Mouse (Mus musculus) heart, postnatal 0 days (tissue): Measurements from ENCODE around the gene Tfpi. TPM values are rescaled to one million over a fixed set of nuclear protein-coding genes. Genes with fewer than 3 reads are reported as not detected.

ENCODE experiments used
- ATAC-seq: fragments of 200-750 bp; cut with Nextera tagmentation; 2 replicates; pipeline ENCODE4 v1.8.0; 2017; ENCODE audit warnings: low read depth, moderate number of reproducible peaks, moderate library complexity; ENCODE audit not compliant: insufficient read depth
- DNase-seq: peaks from one replicate; pipeline ENCODE4 v3.0.0-alpha.2; 2016; ENCODE audit warnings: low spot score
- H3K27ac ChIP-seq: fragments of 300-500 bp; sonication (generic); 2 replicates; pipeline ENCODE4 v1.5.1; 2014; ENCODE audit warnings: low read depth, mild to moderate bottlenecking
- H3K27me3 ChIP-seq: fragments of 300-500 bp; sonication (generic); 2 replicates; pipeline ENCODE4 v1.6.1; 2014; ENCODE audit warnings: low read length, mixed read lengths; ENCODE audit not compliant: control insufficient read depth, insufficient read depth
- H3K36me3 ChIP-seq: fragments of 300-500 bp; sonication (generic); replicated peaks from 2 replicates; pipeline ENCODE4 v1.6.1; 2014; ENCODE audit warnings: low read length, mixed read lengths; ENCODE audit not compliant: control insufficient read depth, insufficient read depth
- H3K4me1 ChIP-seq: fragments of 300-500 bp; sonication (generic); 2 replicates; pipeline ENCODE4 v1.6.1; 2014; ENCODE audit warnings: antibody characterized with exemption; ENCODE audit not compliant: control insufficient read depth, insufficient read depth
- H3K4me2 ChIP-seq: fragments of 300-500 bp; sonication (generic); 2 replicates; pipeline ENCODE4 v1.6.1; 2014; ENCODE audit warnings: low read depth, mild to moderate bottlenecking, low read length, moderate library complexity
- H3K4me3 ChIP-seq: fragments of 300-500 bp; sonication (generic); 2 replicates; pipeline ENCODE4 v1.5.1; 2014; ENCODE audit warnings: low read depth, low read length
- H3K9ac ChIP-seq: fragments of 300-500 bp; sonication (generic); replicated peaks from 2 replicates; pipeline ENCODE4 v1.6.1; 2014; ENCODE audit warnings: low read depth, low read length, mixed read lengths
- H3K9me3 ChIP-seq: fragments of 300-500 bp; sonication (generic); replicated peaks from 2 replicates; pipeline ENCODE4 v1.6.1; 2016; ENCODE audit warnings: low read length; ENCODE audit not compliant: control insufficient read depth
- CTCF ChIP-seq: IDR thresholded peaks from 2 replicates; pipeline ENCODE4 v1.5.1; 2016; ENCODE audit warnings: antibody characterized with exemption, control low read depth, low read depth
- EP300 ChIP-seq: IDR thresholded peaks from 2 replicates; pipeline ENCODE4 v1.6.1; 2016; ENCODE audit warnings: antibody characterized with exemption, low read depth
- WGBS: fragments of 180-500 bp; shearing (Covaris S2); extraction: QIAGEN DNeasy Blood & Tissue Kit; methylation state at CpG from one replicate; pipeline ENCODE4 v1.1.7; 2014; 5-methylcytosine and 5-hydroxymethylcytosine counted together
- polyA plus RNA-seq: library from polyadenylated mRNA; unstranded; fragments of >200 nt; fragmentation: Nextera tagmentation; extraction: Ambion mirVana; gene quantifications from 2 replicates; pipeline ENCODE4 v1.2.1, GENCODE M21; 2015
- total RNA-seq: library from RNA; depleted of rRNA; stranded (reverse); fragments of >200 nt; gene quantifications from 2 replicates; pipeline ENCODE4 v1.2.3, GENCODE M21; 2014; ENCODE audit warnings: low replicate concordance

Gene Tfpi
- total and polyA plus RNA-seq, 2 experiments from 2014 or later, result 55.2 to 58.4 TPM

DNA sequence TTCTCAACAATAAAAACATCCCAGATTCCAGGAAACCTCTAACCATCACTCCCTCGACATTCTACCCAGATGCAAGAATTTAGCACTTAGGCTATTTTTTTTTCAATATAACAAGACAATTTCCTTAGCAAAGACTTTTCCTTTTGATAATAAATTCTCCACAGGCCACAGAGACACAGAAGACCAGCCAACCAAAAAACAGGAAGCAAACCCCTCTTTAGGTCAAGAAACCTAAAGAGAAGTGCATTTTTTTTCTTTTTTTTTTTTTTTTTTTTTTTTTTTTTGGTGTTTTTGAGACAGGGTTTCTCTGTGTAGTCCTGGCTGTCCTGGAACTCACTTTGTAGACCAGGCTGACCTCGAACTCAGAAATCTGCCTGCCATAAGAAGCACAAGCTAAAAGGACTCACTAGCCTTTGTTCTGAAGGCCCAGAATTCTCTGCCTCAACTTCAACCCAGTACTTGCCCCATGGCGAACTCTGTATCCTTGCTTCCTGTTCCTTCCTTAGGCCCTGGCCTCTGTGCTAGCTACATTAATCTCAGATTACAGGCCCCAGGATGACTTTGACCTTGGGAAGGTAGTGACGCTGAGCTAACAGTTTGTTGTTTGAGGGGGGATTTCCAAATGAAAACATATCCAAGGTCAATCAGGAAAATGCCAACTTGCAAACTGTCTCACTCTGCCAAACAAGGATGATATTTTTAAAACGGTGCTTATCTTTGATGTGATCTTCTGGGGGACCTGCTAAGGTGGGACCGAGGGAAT, 46.7 kb upstream of the Tfpi start:
- H3K4me3 ChIP-seq, result no peak overlapping the region
- H3K27me3 ChIP-seq, result no peaks in the 10 kb centered on the region
- no peaks in the 10 kb centered on the region for H3K36me3 ChIP-seq
- H3K27ac ChIP-seq, result no peak overlapping the region
- TF ChIP-seq EP300, result no peak
- no peak for TF ChIP-seq CTCF
- DNase-seq (no peak), ATAC-seq (no peak)
- H3K9me3 ChIP-seq, result no peaks in the 10 kb centered on the region
- peaks cover 13% of the 10 kb centered on the region for H3K4me1 ChIP-seq
- no peak overlapping the region for H3K9ac ChIP-seq
- 55% methylated on average over 6 of the region's 6 CpGs for WGBS
- H3K4me2 ChIP-seq, result no peak overlapping the region

DNA sequence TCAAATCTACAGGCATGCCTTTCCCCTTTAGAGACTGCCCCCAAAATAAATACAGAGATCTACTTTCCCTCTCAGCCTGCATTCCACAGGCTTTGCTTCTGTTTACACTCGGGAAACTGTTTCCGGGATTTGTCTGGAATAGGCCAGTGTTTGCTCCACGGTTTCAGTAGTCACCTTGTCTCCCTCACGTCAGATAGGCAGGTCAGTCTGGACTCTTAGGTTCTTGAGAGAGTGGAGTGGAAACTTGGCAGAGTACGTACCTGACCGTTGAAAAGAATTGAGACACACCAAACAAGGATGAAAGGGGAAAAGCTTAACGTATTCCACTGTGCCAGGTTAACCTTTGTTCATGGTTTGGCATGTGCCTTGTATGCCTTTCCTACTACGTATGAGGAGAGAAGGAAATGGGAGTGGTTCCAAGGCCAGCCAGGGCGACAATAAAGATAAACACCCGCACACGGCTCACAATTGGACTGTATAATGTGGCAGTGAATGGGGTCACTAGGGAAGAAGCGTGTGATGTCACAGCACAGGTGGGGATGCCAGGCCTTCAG, 43.0 kb upstream of the Tfpi start:
- TF ChIP-seq EP300 (peak; percentile 63), CTCF (no peak)
- Histone ChIP-seq H3K27me3 (no peaks in the 10 kb centered on the region), H3K9me3 (no peaks in the 10 kb centered on the region; the same call in 1 of the 2 replicates), H3K9ac (peak overlapping the region; percentile 26; the same call in 1 of the 2 replicates), H3K36me3 (no peaks in the 10 kb centered on the region), H3K4me2 (peak overlapping the region; percentile 46), H3K4me3 (0 out of 2 replicates have a peak overlapping the region, but pooled peaks have one; percentile 10), H3K4me1 (peaks cover 13% of the 10 kb centered on the region), H3K27ac (peak overlapping the region; percentile 91)
- 10% methylated on average over 12 of the region's 12 CpGs for WGBS
- ATAC-seq, result peak; percentile 87
- DNase-seq, result peak; percentile 85

DNA sequence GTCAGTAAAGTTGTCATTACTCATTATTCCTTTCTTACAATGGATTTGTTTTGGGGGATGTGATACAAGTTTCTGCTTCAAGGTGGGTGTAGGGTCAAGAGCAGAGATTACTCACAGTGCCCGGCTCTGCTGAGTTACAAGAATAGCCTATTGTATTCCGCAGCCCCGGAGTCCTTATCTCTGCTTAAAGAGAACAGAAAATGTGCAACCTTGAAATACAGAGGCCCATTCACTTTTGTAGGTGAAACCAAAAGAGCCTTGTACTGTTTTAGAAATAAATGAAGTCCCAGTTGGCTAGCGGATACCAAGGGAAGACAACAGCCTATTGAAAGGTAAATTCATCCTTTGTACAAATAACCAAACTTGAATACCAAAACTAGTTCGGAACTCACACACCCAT, 42.2 kb upstream of the Tfpi start:
- DNase-seq (peak; percentile 61), ATAC-seq (peak; percentile 58)
- no peaks in the 10 kb centered on the region; the same call in 1 of the 2 replicates for H3K9me3 ChIP-seq
- 0 out of 2 replicates have a peak overlapping the region, but pooled peaks have one; percentile 10 for H3K4me3 ChIP-seq
- no peaks in the 10 kb centered on the region for H3K27me3 ChIP-seq
- WGBS, result 21% methylated on average over 5 of the region's 5 CpGs
- H3K9ac ChIP-seq, result 0 out of 2 replicates have a peak overlapping the region, but pooled peaks have one; percentile 26
- TF ChIP-seq CTCF, result no peak
- 0 out of 2 replicates have a peak, but pooled peaks have one; percentile 30 for TF ChIP-seq EP300
- peaks cover 13% of the 10 kb centered on the region for H3K4me1 ChIP-seq
- H3K36me3 ChIP-seq, result no peaks in the 10 kb centered on the region
- peak overlapping the region; percentile 91 for H3K27ac ChIP-seq
- peak overlapping the region; percentile 46 for H3K4me2 ChIP-seq

DNA sequence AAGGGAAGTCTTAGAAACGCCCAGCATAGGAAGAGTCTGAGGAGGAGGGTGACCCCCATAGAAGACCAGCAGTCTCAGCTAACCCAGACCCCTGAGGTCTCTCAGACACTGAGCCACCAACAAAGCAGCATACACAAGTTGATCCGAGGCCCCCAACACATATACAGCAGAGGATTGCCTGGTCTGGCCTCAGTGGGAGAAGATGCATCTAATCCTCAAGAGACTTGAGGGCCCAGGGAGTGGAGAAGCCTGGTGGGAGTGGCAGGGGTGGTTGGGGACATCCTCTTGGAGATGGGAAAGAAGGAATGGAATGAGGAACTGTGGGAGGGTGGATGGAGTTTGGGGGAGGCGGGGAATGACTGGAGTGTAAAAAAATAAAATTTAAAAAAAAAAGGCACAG, 36.7 kb upstream of the Tfpi start:
- Histone ChIP-seq H3K4me3 (no peak overlapping the region), H3K4me2 (no peak overlapping the region), H3K36me3 (no peaks in the 10 kb centered on the region), H3K27ac (no peak overlapping the region), H3K9ac (no peak overlapping the region), H3K4me1 (no peaks in the 10 kb centered on the region), H3K27me3 (no peaks in the 10 kb centered on the region), H3K9me3 (no peaks in the 10 kb centered on the region; the same call in 1 of the 2 replicates)
- no peak for DNase-seq
- no peak for TF ChIP-seq EP300
- TF ChIP-seq CTCF, result no peak
- ATAC-seq, result no peak
- WGBS, result 84% methylated on average over 3 of the region's 3 CpGs

DNA sequence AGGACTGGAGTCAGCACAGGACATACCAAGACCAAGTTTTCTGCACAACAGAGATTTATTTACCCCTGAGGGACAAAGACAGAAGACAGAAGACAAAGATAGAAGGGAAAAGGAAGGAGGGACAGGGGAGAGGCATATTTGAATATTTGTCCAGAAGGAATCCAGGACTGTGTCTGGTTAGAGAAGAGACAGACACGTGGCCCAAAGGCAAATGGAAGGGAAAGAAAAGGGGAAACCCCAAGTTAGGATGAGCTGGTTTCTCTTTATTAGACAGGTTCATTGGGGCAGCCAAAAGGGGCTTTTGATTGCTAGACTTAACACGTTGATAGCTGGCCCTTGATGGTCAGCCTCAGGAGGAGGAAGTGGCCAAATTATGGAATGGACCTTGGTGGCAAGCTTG, 34.9 kb upstream of the Tfpi start:
- H3K4me1 ChIP-seq, result no peaks in the 10 kb centered on the region
- H3K27ac ChIP-seq, result no peak overlapping the region
- H3K4me2 ChIP-seq, result no peak overlapping the region
- no peaks in the 10 kb centered on the region; the same call in 1 of the 2 replicates for H3K9me3 ChIP-seq
- no peak overlapping the region for H3K4me3 ChIP-seq
- H3K9ac ChIP-seq, result no peak overlapping the region
- no peak for TF ChIP-seq EP300
- no peak for TF ChIP-seq CTCF
- WGBS, result 64% methylated on average over 2 of the region's 2 CpGs
- H3K27me3 ChIP-seq, result no peaks in the 10 kb centered on the region
- H3K36me3 ChIP-seq, result no peaks in the 10 kb centered on the region
- ATAC-seq, result no peak
- DNase-seq, result no peak
